Mouse (Mus musculus) lung, embryonic 14.5 days (tissue): ENCODE results near the gene Mrpl1. TPM values are rescaled to one million over a fixed set of nuclear protein-coding genes. Genes with fewer than 3 reads are reported as not detected.

Source experiments
- ATAC-seq: fragments of 200-750 bp; cut with Nextera tagmentation; 2 replicates; pipeline ENCODE4 v1.8.0; 2017; ENCODE audit warnings: mild to moderate bottlenecking, moderate TSS enrichment, moderate library complexity; ENCODE audit not compliant: insufficient read depth
- DNase-seq: peaks from one replicate; pipeline ENCODE4 v3.0.0-alpha.2; 2015
- H3K27ac ChIP-seq: fragments of 300-500 bp; sonication (generic); 2 replicates; pipeline ENCODE4 v1.5.1; 2014; ENCODE audit warnings: low read depth, mild to moderate bottlenecking, moderate library complexity
- H3K27me3 ChIP-seq: fragments of 300-500 bp; sonication (generic); 2 replicates; pipeline ENCODE4 v1.6.1; 2014; ENCODE audit warnings: low read length, control low read depth; ENCODE audit not compliant: insufficient read depth
- H3K36me3 ChIP-seq: fragments of 300-500 bp; sonication (generic); 2 replicates; pipeline ENCODE4 v1.6.1; 2014; ENCODE audit warnings: control low read depth; ENCODE audit not compliant: insufficient read depth
- H3K4me1 ChIP-seq: fragments of 300-500 bp; sonication (generic); 2 replicates; pipeline ENCODE4 v1.6.1; 2014; ENCODE audit warnings: antibody characterized with exemption, control low read depth; ENCODE audit not compliant: insufficient read depth
- H3K4me2 ChIP-seq: fragments of 300-500 bp; sonication (generic); 2 replicates; pipeline ENCODE4 v1.6.1; 2014; ENCODE audit warnings: mild to moderate bottlenecking
- H3K4me3 ChIP-seq: fragments of 300-500 bp; sonication (generic); 2 replicates; pipeline ENCODE4 v1.5.1; 2014; ENCODE audit warnings: low read depth, low read length
- H3K9ac ChIP-seq: fragments of 300-500 bp; sonication (generic); 2 replicates; pipeline ENCODE4 v1.6.1; 2014
- H3K9me3 ChIP-seq: fragments of 300-500 bp; sonication (generic); 2 replicates; pipeline ENCODE4 v1.6.1; 2016; ENCODE audit warnings: low read depth, low read length, control low read depth
- CTCF ChIP-seq: IDR thresholded peaks from 2 replicates; pipeline ENCODE4 v1.5.1; 2016; ENCODE audit warnings: antibody characterized with exemption, low read depth
- WGBS: fragments of 180-500 bp; shearing (Covaris S2); extraction: QIAGEN DNeasy Blood & Tissue Kit; methylation state at CpG from one replicate; pipeline ENCODE4 v1.1.7; 2014; 5-methylcytosine and 5-hydroxymethylcytosine counted together
- polyA plus RNA-seq: library from polyadenylated mRNA; unstranded; fragments of >200 nt; fragmentation: Nextera tagmentation; extraction: Ambion mirVana; gene quantifications from 2 replicates; pipeline ENCODE4 v1.2.1, GENCODE M21; 2014

Mrpl1 gene
- polyA plus RNA-seq, 1 experiment from 2014 or later = 19.8 TPM

GRCm38 (mm10) chr5:96308645-96309044, 99.4 kb downstream of the Mrpl1 start:
- DNase-seq = no peak
- ATAC-seq = no peak
- Histone ChIP-seq H3K27me3 (no peaks in the 10 kb centered on the region), H3K4me2 (no peak overlapping the region), H3K27ac (no peak overlapping the region), H3K36me3 (no peaks in the 10 kb centered on the region), H3K4me3 (no peak overlapping the region), H3K9me3 (no peaks in the 10 kb centered on the region), H3K4me1 (no peaks in the 10 kb centered on the region), H3K9ac (no peak overlapping the region)
- 80% methylated on average over 5 of the region's 5 CpGs for WGBS
- no peak for TF ChIP-seq CTCF

- no peak for TF ChIP-seq CTCF
- WGBS = 85% methylated on average over 5 of the region's 5 CpGs
- no peaks in the 10 kb centered on the region for H3K27me3 ChIP-seq
- DNase-seq = no peak
- no peak overlapping the region for H3K27ac ChIP-seq
- ATAC-seq = no peak
- no peak overlapping the region for H3K9ac ChIP-seq
- H3K4me2 ChIP-seq = no peak overlapping the region
- no peaks in the 10 kb centered on the region for H3K9me3 ChIP-seq
- no peaks in the 10 kb centered on the region for H3K4me1 ChIP-seq
- H3K36me3 ChIP-seq = no peaks in the 10 kb centered on the region
- no peak overlapping the region for H3K4me3 ChIP-seq
These were observed 100.3 kb downstream of the Mrpl1 start for GRCm38 (mm10) chr5:96309566-96309965.

- ATAC-seq (no peak), DNase-seq (no peak)
- Histone ChIP-seq H3K4me3 (no peak overlapping the region), H3K4me1 (no peaks in the 10 kb centered on the region), H3K4me2 (no peak overlapping the region), H3K9ac (no peak overlapping the region), H3K36me3 (no peaks in the 10 kb centered on the region), H3K27me3 (no peaks in the 10 kb centered on the region), H3K9me3 (no peaks in the 10 kb centered on the region), H3K27ac (no peak overlapping the region)
- 70% methylated on average over 8 of the region's 8 CpGs for WGBS
- TF ChIP-seq CTCF = no peak
These were observed 102.4 kb downstream of the Mrpl1 start for GRCm38 (mm10) chr5:96311677-96312076.

Other genes with a start within 250 kb of the Mrpl1 start
- 27.4 and 31.7 TPM in 2 replicates for gene Cnot6l, start 45.3 kb upstream of the Mrpl1 start, polyA plus RNA-seq
- 30.5 and 34.2 TPM in 2 replicates for gene Fras1, start 164.5 kb downstream of the Mrpl1 start, polyA plus RNA-seq